Mouse (Mus musculus) G1E (cell line): ENCODE results near the gene Etl4. TPM values are rescaled to one million over a fixed set of nuclear protein-coding genes. Genes with fewer than 3 reads are reported as not detected.

Experiments used
- ATAC-seq: 2 replicates; pipeline ENCODE4 v1.8.0; 2016; ENCODE audit warnings: mild to moderate bottlenecking; ENCODE audit not compliant: insufficient number of reproducible peaks, poor library complexity, low FRiP score, severe bottlenecking; ENCODE audit errors: extremely low read depth
- DNase-seq: peaks from one replicate; pipeline ENCODE4 v3.0.0; 2012; ENCODE audit warnings: low spot score
- H3K27me3 ChIP-seq: 2 replicates; pipeline ENCODE4 v1.6.1; 2012; ENCODE audit warnings: mild to moderate bottlenecking, low read length, inconsistent platforms; ENCODE audit not compliant: insufficient read depth
- H3K36me3 ChIP-seq: replicated peaks from 2 replicates; pipeline ENCODE3; 2012; ENCODE audit warnings: mild to moderate bottlenecking, inconsistent platforms
- H3K4me1 ChIP-seq: 2 replicates; pipeline ENCODE4 v1.6.1; 2012; ENCODE audit warnings: low read depth, low read length, inconsistent platforms, mixed read lengths; ENCODE audit not compliant: insufficient read depth
- H3K4me3 ChIP-seq: 2 replicates; pipeline ENCODE4 v1.5.1; 2012; ENCODE audit warnings: low read depth, mild to moderate bottlenecking, inconsistent platforms, low read length, moderate library complexity, mixed read lengths
- H3K9me3 ChIP-seq: replicated peaks from 2 replicates; pipeline ENCODE4 v1.6.1; 2012; ENCODE audit warnings: inconsistent platforms
- CTCF ChIP-seq: IDR thresholded peaks from 2 replicates; pipeline ENCODE4 v1.5.1; 2012; ENCODE audit warnings: low read depth, low read length, inconsistent platforms, mixed read lengths
- GATA1 ChIP-seq: IDR thresholded peaks from 2 replicates; pipeline ENCODE4 v1.6.1; 2012; ENCODE audit warnings: borderline replicate concordance, low read length, inconsistent platforms, mixed read lengths
- GATA2 ChIP-seq: IDR thresholded peaks from 2 replicates; pipeline ENCODE4 v1.6.1; 2012; ENCODE audit warnings: low read depth, low read length, inconsistent platforms, borderline replicate concordance
- POLR2AphosphoS5 ChIP-seq: IDR thresholded peaks from 2 replicates; pipeline ENCODE4 v1.6.1; 2012; ENCODE audit warnings: low read depth, low read length, inconsistent platforms; ENCODE audit not compliant: insufficient replicate concordance
- TAL1 ChIP-seq: conservative IDR thresholded peaks from 2 replicates; pipeline ENCODE4 v1.6.1; 2012; ENCODE audit warnings: low read depth, low read length, inconsistent platforms, mixed read lengths
- polyA plus RNA-seq: library from polyadenylated mRNA; stranded (reverse); fragments of >175 nt; gene quantifications from 2 replicates; pipeline ENCODE4 v1.2.3, GENCODE M21; 2012
- total RNA-seq, 2 experiments: library from RNA; stranded (forward) in 1 of 2; stranded (reverse) in 1 of 2; fragments of 200-1000 nt in 1 of 2; fragments of >200 nt in 1 of 2; fragmentation: Nextera tagmentation in 1 of 2; gene quantifications; 2 replicates each; pipeline ENCODE4 v1.2.3; 2014 to 2017

The Etl4 gene
- total and polyA plus RNA-seq, 3 experiments = 0.44 TPM; not detected in 2

DNA sequence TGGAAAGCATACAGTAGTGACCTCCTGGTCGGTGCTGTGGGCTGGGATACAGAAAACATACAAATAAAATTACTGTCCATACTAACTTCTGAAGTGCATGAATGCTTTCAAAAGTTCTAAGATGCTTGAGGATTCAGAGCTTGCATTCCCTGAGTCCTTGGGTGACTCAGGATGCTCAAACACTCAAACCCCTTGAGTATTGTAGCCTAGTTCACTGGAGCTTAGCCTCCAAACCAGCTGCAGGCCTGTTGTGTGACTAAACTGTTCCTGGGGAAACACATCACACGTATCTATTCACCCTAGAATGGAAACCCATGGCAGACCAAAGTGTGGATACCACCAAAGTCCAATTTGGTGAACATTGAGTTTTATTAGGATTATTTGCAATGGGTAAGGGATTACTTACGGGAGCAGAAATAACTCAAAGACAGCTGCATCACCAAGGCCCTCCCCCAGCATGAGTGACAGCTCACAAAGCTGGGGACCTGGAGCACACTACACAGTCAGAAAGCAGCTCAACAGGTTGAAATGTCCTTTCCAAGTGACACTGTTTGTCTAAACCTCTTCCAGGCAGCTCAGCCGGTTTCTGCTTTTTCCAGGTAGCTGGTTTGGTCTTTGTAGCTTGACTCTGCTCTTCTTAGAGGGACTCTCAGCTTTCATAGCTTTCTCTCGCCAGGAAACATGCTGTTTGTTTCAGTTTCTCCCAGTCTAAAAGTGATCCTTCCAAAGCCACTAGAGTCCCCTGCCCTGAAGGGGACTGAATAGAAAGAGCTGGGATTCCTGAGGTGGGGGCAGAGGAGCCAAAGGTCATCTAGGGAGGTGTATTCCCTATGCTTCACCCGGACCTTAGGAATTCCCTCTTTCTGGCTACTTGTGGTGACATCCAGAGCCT, 598.5 kb downstream of the Etl4 start:
- TF ChIP-seq POLR2AphosphoS5 = no peak
- TF ChIP-seq GATA2 = no peak
- TF ChIP-seq GATA1 = no peak
- TF ChIP-seq TAL1 = no peak
- no peak for TF ChIP-seq CTCF
- H3K36me3 ChIP-seq = no peaks in the 10 kb centered on the region
- no peaks in the 10 kb centered on the region for H3K9me3 ChIP-seq
- no peak for ATAC-seq
- DNase-seq = no peak
- H3K4me3 ChIP-seq = no peak overlapping the region
- H3K4me1 ChIP-seq = no peaks in the 10 kb centered on the region
- no peaks in the 10 kb centered on the region for H3K27me3 ChIP-seq

DNA sequence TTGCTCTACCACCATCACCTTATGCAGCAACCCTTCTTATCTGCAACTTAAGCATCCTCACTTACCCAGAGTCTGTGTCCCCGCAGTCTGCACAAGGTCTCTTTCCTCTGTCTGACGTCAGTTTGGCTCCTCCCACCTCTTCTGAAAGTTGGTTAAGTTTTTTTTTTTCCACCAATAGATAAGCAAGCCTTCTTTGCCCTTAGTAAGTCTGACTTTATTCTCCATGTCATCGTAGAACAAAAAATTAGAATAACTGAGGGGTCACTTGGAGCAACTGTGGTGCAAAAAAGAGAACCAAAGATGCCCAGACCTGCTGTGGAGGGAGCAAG, 599.1 kb downstream of the Etl4 start:
- no peaks in the 10 kb centered on the region for H3K27me3 ChIP-seq
- DNase-seq = no peak
- H3K9me3 ChIP-seq = no peaks in the 10 kb centered on the region
- no peaks in the 10 kb centered on the region for H3K4me1 ChIP-seq
- H3K36me3 ChIP-seq = no peaks in the 10 kb centered on the region
- H3K4me3 ChIP-seq = no peak overlapping the region
- no peak for ATAC-seq
- TF ChIP-seq POLR2AphosphoS5 (no peak), CTCF (no peak), GATA1 (no peak), GATA2 (no peak), TAL1 (no peak)

DNA sequence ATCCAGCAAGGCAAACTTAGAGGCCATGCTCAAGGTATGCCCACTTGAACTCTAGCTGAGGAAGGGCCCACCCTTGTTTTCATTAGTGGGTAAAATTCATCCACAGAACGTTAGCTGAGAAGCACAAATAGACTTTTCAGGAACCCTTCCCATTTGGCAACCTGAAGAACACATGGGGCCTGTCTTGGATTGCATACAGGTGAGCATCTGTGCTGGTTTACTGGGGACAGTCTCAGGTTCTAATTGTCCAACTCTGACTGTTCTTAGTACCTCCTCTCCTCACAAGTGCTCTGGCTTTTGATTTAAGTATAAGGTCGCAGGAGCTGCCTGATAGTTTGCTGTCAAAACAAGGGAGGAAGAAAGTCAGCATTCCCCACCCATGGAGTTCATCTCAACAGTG, 600.5 kb downstream of the Etl4 start:
- Histone ChIP-seq H3K9me3 (no peaks in the 10 kb centered on the region), H3K4me3 (no peak overlapping the region), H3K36me3 (no peaks in the 10 kb centered on the region), H3K27me3 (no peaks in the 10 kb centered on the region), H3K4me1 (no peaks in the 10 kb centered on the region)
- DNase-seq = no peak
- TF ChIP-seq GATA1 (no peak), GATA2 (no peak), TAL1 (no peak), CTCF (no peak), POLR2AphosphoS5 (no peak)
- no peak for ATAC-seq

DNA sequence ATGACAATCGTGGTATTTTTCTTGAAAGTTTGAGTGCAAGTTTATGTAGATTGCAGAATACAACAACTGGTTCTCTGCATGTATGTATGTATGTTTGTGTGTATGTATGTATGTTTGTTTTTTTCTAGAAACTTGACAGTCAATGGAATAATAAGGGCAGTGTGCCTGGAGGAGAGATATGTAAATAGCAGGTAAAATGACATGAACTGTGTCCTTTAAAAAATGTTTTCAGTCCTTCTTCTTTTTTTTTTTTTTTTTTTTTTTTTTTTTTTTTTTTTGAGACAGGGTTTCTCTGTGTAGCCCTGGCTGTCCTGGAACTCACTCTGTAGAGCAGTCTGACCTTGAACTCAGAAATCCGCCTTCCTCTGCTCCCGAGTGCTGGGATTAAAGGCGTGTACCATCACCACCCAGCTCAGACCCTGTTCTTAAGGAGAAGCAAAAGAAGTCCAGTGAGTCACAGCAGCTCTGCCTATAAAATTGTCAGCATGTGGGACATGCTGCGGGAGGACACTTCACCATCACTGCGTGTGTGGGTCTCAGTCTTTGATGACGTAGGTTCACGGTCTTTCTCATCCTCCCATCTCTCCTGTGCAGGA, 606.8 kb downstream of the Etl4 start:
- DNase-seq (no peak), ATAC-seq (no peak)
- Histone ChIP-seq H3K27me3 (peaks cover 4% of the 10 kb centered on the region; the same call in 1 of the 2 replicates), H3K4me3 (no peak overlapping the region), H3K9me3 (no peaks in the 10 kb centered on the region), H3K36me3 (no peaks in the 10 kb centered on the region), H3K4me1 (no peaks in the 10 kb centered on the region)
- TF ChIP-seq CTCF = no peak
- no peak for TF ChIP-seq GATA2

DNA sequence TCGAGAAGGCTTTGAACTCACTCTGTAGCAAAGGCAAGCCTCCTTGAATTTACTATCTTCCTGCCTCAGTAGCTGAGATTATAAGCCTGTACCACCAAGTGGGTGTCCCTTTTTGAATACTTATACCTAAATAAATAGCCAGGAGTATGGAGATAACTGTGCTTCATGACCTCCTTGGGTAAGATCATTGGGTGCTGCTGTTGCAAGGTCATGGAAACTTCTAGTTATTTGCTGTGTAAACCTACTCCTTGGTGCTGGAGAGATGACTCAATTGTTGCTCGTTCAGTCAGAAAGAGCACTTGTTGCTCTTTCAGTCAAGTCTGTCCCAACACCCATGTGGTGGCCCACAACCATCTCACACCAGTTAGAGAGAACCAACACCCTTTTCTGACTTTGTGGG, 608.3 kb downstream of the Etl4 start:
- TF ChIP-seq CTCF (no peak), TAL1 (no peak), GATA1 (no peak), POLR2AphosphoS5 (no peak), GATA2 (no peak)
- no peak overlapping the region for H3K4me3 ChIP-seq
- H3K9me3 ChIP-seq = no peaks in the 10 kb centered on the region
- H3K4me1 ChIP-seq = no peaks in the 10 kb centered on the region
- ATAC-seq = no peak
- H3K27me3 ChIP-seq = peaks cover 4% of the 10 kb centered on the region; the same call in 1 of the 2 replicates
- DNase-seq = no peak
- no peaks in the 10 kb centered on the region for H3K36me3 ChIP-seq

DNA sequence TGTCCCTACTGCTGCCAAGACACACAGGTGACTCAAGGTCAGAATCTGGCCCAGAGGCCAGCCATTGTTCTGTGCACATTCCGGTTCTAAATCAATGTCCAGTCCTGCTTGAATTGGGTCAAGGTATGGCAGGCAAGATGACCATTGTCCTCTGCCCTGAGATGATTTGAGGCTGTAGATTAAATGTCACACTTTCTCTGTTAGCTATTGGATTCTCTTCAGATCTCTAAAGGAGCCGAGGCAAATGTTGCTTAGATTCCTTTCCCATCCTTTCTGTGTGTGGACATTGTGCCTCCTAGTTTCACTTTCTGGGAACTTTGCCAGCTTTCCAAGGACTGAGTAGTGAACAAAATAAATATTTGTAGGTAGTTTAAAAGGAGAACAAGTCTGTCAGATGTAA, 608.9 kb downstream of the Etl4 start:
- H3K9me3 ChIP-seq = no peaks in the 10 kb centered on the region
- H3K4me1 ChIP-seq = no peaks in the 10 kb centered on the region
- peaks cover 4% of the 10 kb centered on the region; the same call in 1 of the 2 replicates for H3K27me3 ChIP-seq
- DNase-seq (no peak), ATAC-seq (no peak)
- H3K4me3 ChIP-seq = no peak overlapping the region
- H3K36me3 ChIP-seq = no peaks in the 10 kb centered on the region
- TF ChIP-seq CTCF (no peak), GATA1 (no peak), TAL1 (no peak), GATA2 (no peak), POLR2AphosphoS5 (no peak)
